Mouse (Mus musculus) stomach, embryonic 14.5 days (tissue): ENCODE data around the gene Atp6v0a1. TPM values are rescaled to one million over a fixed set of nuclear protein-coding genes. Genes with fewer than 3 reads are reported as not detected.

Experiments used
- ATAC-seq: fragments of 200-750 bp; cut with Nextera tagmentation; 2 replicates; pipeline ENCODE4 v1.8.0; 2017; ENCODE audit warnings: low read depth, moderate TSS enrichment; ENCODE audit not compliant: insufficient number of reproducible peaks, insufficient read depth, low FRiP score
- H3K27ac ChIP-seq: fragments of 300-500 bp; sonication (generic); 2 replicates; pipeline ENCODE4 v1.5.1; 2014; ENCODE audit warnings: mild to moderate bottlenecking, low read length, moderate library complexity, mixed read lengths
- H3K27me3 ChIP-seq: fragments of 300-500 bp; sonication (generic); 2 replicates; pipeline ENCODE4 v1.6.1; 2014; ENCODE audit warnings: low read length, control low read depth, mixed read lengths; ENCODE audit not compliant: control insufficient read depth, insufficient read depth
- H3K36me3 ChIP-seq: fragments of 300-500 bp; sonication (generic); 2 replicates; pipeline ENCODE4 v1.6.1; 2014; ENCODE audit warnings: mild to moderate bottlenecking, control low read depth, low read length, moderate library complexity, mixed read lengths; ENCODE audit not compliant: control insufficient read depth, insufficient read depth
- H3K4me1 ChIP-seq: fragments of 300-500 bp; sonication (generic); 2 replicates; pipeline ENCODE4 v1.6.1; 2014; ENCODE audit warnings: low read length, control low read depth, mixed read lengths; ENCODE audit not compliant: control insufficient read depth, insufficient read depth
- H3K4me2 ChIP-seq: fragments of 300-500 bp; sonication (generic); replicated peaks from 2 replicates; pipeline ENCODE4 v1.6.1; 2014; ENCODE audit warnings: low read depth, low read length, control low read depth
- H3K4me3 ChIP-seq: fragments of 300-500 bp; sonication (generic); 2 replicates; pipeline ENCODE4 v1.5.1; 2014; ENCODE audit warnings: low read depth, low read length, control low read depth
- H3K9ac ChIP-seq: fragments of 300-500 bp; sonication (generic); replicated peaks from 2 replicates; pipeline ENCODE4 v1.6.1; 2014; ENCODE audit warnings: low read depth, mild to moderate bottlenecking, control low read depth, low read length, moderate library complexity, mixed read lengths
- H3K9me3 ChIP-seq: fragments of 300-500 bp; sonication (generic); 2 replicates; pipeline ENCODE4 v1.6.1; 2016; ENCODE audit warnings: low read depth, low read length, control low read depth; ENCODE audit not compliant: control insufficient read depth
- WGBS: fragments of 180-500 bp; shearing (Covaris S2); extraction: QIAGEN DNeasy Blood & Tissue Kit; methylation state at CpG from one replicate; pipeline ENCODE4 v1.1.7; 2014; 5-methylcytosine and 5-hydroxymethylcytosine counted together
- polyA plus RNA-seq: library from polyadenylated mRNA; unstranded; fragments of >200 nt; fragmentation: Nextera tagmentation; extraction: Ambion mirVana; gene quantifications from 2 replicates; pipeline ENCODE4 v1.2.1, GENCODE M21; 2014

Atp6v0a1 gene
- polyA plus RNA-seq, 1 experiment from 2014 or later = 42.0 TPM

GRCm38 (mm10) chr11:101035328-101035695, 26.1 kb downstream of the Atp6v0a1 start:
- ATAC-seq = no peak
- WGBS = 84% methylated on average over 4 of the region's 4 CpGs
- Histone ChIP-seq H3K9ac (no peak overlapping the region), H3K9me3 (no peaks in the 10 kb centered on the region), H3K27ac (no peak overlapping the region), H3K27me3 (no peaks in the 10 kb centered on the region), H3K36me3 (peaks cover 45% of the 10 kb centered on the region), H3K4me3 (no peak overlapping the region), H3K4me1 (no peaks in the 10 kb centered on the region), H3K4me2 (no peak overlapping the region)

- Histone ChIP-seq H3K9ac (no peak overlapping the region), H3K27ac (no peak overlapping the region), H3K27me3 (no peaks in the 10 kb centered on the region), H3K9me3 (no peaks in the 10 kb centered on the region), H3K36me3 (peaks cover 48% of the 10 kb centered on the region), H3K4me2 (no peak overlapping the region), H3K4me3 (no peak overlapping the region), H3K4me1 (no peaks in the 10 kb centered on the region)
- no peak for ATAC-seq
- 86% methylated on average over 10 of the region's 10 CpGs for WGBS
Observed at GRCm38 (mm10) chr11:101037795-101038194, 28.5 kb downstream of the Atp6v0a1 start.

GRCm38 (mm10) chr11:101045826-101046225, 36.6 kb downstream of the Atp6v0a1 start:
- 90% methylated on average over 4 of the region's 4 CpGs for WGBS
- Histone ChIP-seq H3K4me1 (no peaks in the 10 kb centered on the region), H3K36me3 (peaks cover 58% of the 10 kb centered on the region), H3K4me2 (no peak overlapping the region), H3K9ac (no peak overlapping the region), H3K27ac (no peak overlapping the region), H3K9me3 (no peaks in the 10 kb centered on the region), H3K27me3 (no peaks in the 10 kb centered on the region), H3K4me3 (no peak overlapping the region)
- no peak for ATAC-seq

GRCm38 (mm10) chr11:101046440-101046839, 37.2 kb downstream of the Atp6v0a1 start:
- no peaks in the 10 kb centered on the region for H3K27me3 ChIP-seq
- H3K27ac ChIP-seq = no peak overlapping the region
- no peaks in the 10 kb centered on the region for H3K9me3 ChIP-seq
- H3K9ac ChIP-seq = no peak overlapping the region
- H3K4me2 ChIP-seq = no peak overlapping the region
- WGBS = 66% methylated on average over 9 of the region's 9 CpGs
- H3K4me1 ChIP-seq = no peaks in the 10 kb centered on the region
- ATAC-seq = no peak
- peaks cover 56% of the 10 kb centered on the region for H3K36me3 ChIP-seq
- H3K4me3 ChIP-seq = no peak overlapping the region

GRCm38 (mm10) chr11:101047502-101047901, 38.2 kb downstream of the Atp6v0a1 start:
- Histone ChIP-seq H3K9ac (no peak overlapping the region), H3K27ac (no peak overlapping the region), H3K4me3 (no peak overlapping the region), H3K9me3 (no peaks in the 10 kb centered on the region), H3K36me3 (peaks cover 52% of the 10 kb centered on the region), H3K27me3 (no peaks in the 10 kb centered on the region), H3K4me1 (no peaks in the 10 kb centered on the region), H3K4me2 (no peak overlapping the region)
- no peak for ATAC-seq
- 87% methylated on average over 3 of the region's 3 CpGs for WGBS

- Histone ChIP-seq H3K27me3 (no peaks in the 10 kb centered on the region), H3K9me3 (no peaks in the 10 kb centered on the region), H3K4me1 (no peaks in the 10 kb centered on the region), H3K27ac (no peak overlapping the region), H3K4me2 (no peak overlapping the region), H3K36me3 (peaks cover 31% of the 10 kb centered on the region), H3K9ac (no peak overlapping the region), H3K4me3 (no peak overlapping the region)
- ATAC-seq = no peak
- 88% methylated on average over 9 of the region's 9 CpGs for WGBS
Observed at GRCm38 (mm10) chr11:101050359-101050758, 41.1 kb downstream of the Atp6v0a1 start.

- H3K27me3 ChIP-seq = no peaks in the 10 kb centered on the region
- no peak overlapping the region for H3K27ac ChIP-seq
- H3K9me3 ChIP-seq = no peaks in the 10 kb centered on the region
- H3K4me3 ChIP-seq = no peak overlapping the region
- H3K9ac ChIP-seq = no peak overlapping the region
- H3K4me1 ChIP-seq = no peaks in the 10 kb centered on the region
- no peak overlapping the region for H3K4me2 ChIP-seq
- WGBS = 92% methylated on average over 6 of the region's 6 CpGs
- no peak for ATAC-seq
- peaks cover 24% of the 10 kb centered on the region for H3K36me3 ChIP-seq
Observed at GRCm38 (mm10) chr11:101051051-101051493, 41.8 kb downstream of the Atp6v0a1 start.

GRCm38 (mm10) chr11:101051617-101052016, 42.4 kb downstream of the Atp6v0a1 start:
- no peak overlapping the region for H3K27ac ChIP-seq
- 79% methylated on average over 8 of the region's 8 CpGs for WGBS
- H3K36me3 ChIP-seq = peaks cover 24% of the 10 kb centered on the region
- H3K4me2 ChIP-seq = no peak overlapping the region
- H3K9me3 ChIP-seq = no peaks in the 10 kb centered on the region
- no peaks in the 10 kb centered on the region for H3K27me3 ChIP-seq
- no peak overlapping the region for H3K4me3 ChIP-seq
- no peak overlapping the region for H3K9ac ChIP-seq
- no peak for ATAC-seq
- H3K4me1 ChIP-seq = peaks cover 5% of the 10 kb centered on the region

- ATAC-seq = no peak
- no peaks in the 10 kb centered on the region for H3K27me3 ChIP-seq
- no peak overlapping the region for H3K4me3 ChIP-seq
- H3K4me2 ChIP-seq = no peak overlapping the region
- no peak overlapping the region for H3K9ac ChIP-seq
- H3K27ac ChIP-seq = peak overlapping the region; percentile 69
- 71% methylated on average over 10 of the region's 10 CpGs for WGBS
- H3K9me3 ChIP-seq = no peaks in the 10 kb centered on the region
- H3K4me1 ChIP-seq = peaks cover 16% of the 10 kb centered on the region
- H3K36me3 ChIP-seq = peaks cover 20% of the 10 kb centered on the region
Observed at GRCm38 (mm10) chr11:101052751-101053473, 43.7 kb downstream of the Atp6v0a1 start.
